12 mouse cellular contexts compared by ENCODE assay signal in genomic region chr12:86786149-86787019, GRCm38 (mm10). TPM values are rescaled to one million over a fixed set of nuclear protein-coding genes. Genes with fewer than 3 reads are reported as not detected.
A peak's percentile ranks its signal among the peaks of the same experiment; 100 is the strongest.
DNase-seq lines count a peak whose midpoint lies in the region; ATAC-seq and TF ChIP-seq lines count a peak whose summit lies in the region.
"Had no signal": no experiment of that assay in that cellular context is flagged by ENCODE, and none has a peak within 500 bp of the region (broad histone marks: within the 10 kb centered on the region; RNA-seq: fewer than 3 reads in every experiment).

No protein-coding gene starts in this region.

- H3K9me3 ChIP-seq in heart, embryonic 16.5 days (replicated peaks; ENCODE audit: control insufficient read depth, low read length), result no peaks in the 10 kb centered on the region
- no peaks in the 10 kb centered on the region for H3K9me3 ChIP-seq in limb, embryonic 14.5 days (ENCODE audit: control insufficient read depth, low read length)
- H3K9me3 ChIP-seq in intestine, embryonic 16.5 days (ENCODE audit: control insufficient read depth, low read length), result no peaks in the 10 kb centered on the region
- H3K9me3 ChIP-seq: G1E; kidney, embryonic 15.5 days; liver, embryonic 15.5 days; stomach, embryonic 15.5 days had no signal

- H3K9ac ChIP-seq in heart, embryonic 16.5 days (ENCODE audit: low read length), result no peak overlapping the region
- H3K9ac ChIP-seq in limb, embryonic 14.5 days (ENCODE audit: low read depth, low read length, severe bottlenecking), result no peak overlapping the region
- no peak overlapping the region for H3K9ac ChIP-seq in intestine, embryonic 16.5 days (ENCODE audit: low read depth, low read length)
- H3K9ac ChIP-seq: kidney, embryonic 15.5 days; liver, embryonic 15.5 days; stomach, embryonic 15.5 days had no signal

- peak overlapping the region; percentile 51 for H3K27ac ChIP-seq in heart, embryonic 16.5 days (ENCODE audit: low read length)
- H3K27ac ChIP-seq in embryonic fibroblast, embryonic 13.5 days (ENCODE audit: insufficient read depth, low read length), result peak overlapping the region; percentile 79
- 0 out of 2 replicates have a peak overlapping the region, but pooled peaks have one; percentile 15 for H3K27ac ChIP-seq in limb, embryonic 14.5 days (replicated peaks; ENCODE audit: low read depth, low read length)
- no peak overlapping the region for H3K27ac ChIP-seq in intestine, embryonic 16.5 days (ENCODE audit: low read length)
- H3K27ac ChIP-seq: kidney, embryonic 15.5 days; liver, embryonic 15.5 days; stomach, embryonic 15.5 days had no signal

- H3K27me3 ChIP-seq in heart, embryonic 16.5 days (ENCODE audit: control insufficient read depth, insufficient read depth, low read length), result no peaks in the 10 kb centered on the region
- no peaks in the 10 kb centered on the region for H3K27me3 ChIP-seq in limb, embryonic 14.5 days (ENCODE audit: control insufficient read depth, insufficient read depth, low read length)
- no peaks in the 10 kb centered on the region for H3K27me3 ChIP-seq in intestine, embryonic 16.5 days (replicated peaks; ENCODE audit: control insufficient read depth, insufficient read depth, low read length)
- H3K27me3 ChIP-seq: kidney, embryonic 15.5 days; stomach, embryonic 15.5 days had no signal

- no peak overlapping the region for H3K4me2 ChIP-seq in heart, embryonic 16.5 days (ENCODE audit: low read depth, low read length)
- H3K4me2 ChIP-seq in limb, embryonic 14.5 days (replicated peaks; ENCODE audit: low read depth, low read length, severe bottlenecking), result no peak overlapping the region
- no peak overlapping the region for H3K4me2 ChIP-seq in intestine, embryonic 16.5 days (ENCODE audit: low read depth, low read length)
- H3K4me2 ChIP-seq: kidney, embryonic 15.5 days; liver, embryonic 15.5 days; stomach, embryonic 15.5 days had no signal

- no peak for TF ChIP-seq CTCF in embryonic fibroblast, embryonic 13.5 days (IDR thresholded peaks at IDR 0.05; ENCODE audit: borderline replicate concordance, insufficient read depth, low read length)

- no peak overlapping the region for H3K4me3 ChIP-seq in heart, embryonic 16.5 days (ENCODE audit: low read length)
- no peak overlapping the region for H3K4me3 ChIP-seq in embryonic fibroblast, embryonic 13.5 days (ENCODE audit: insufficient read depth, low read length)
- H3K4me3 ChIP-seq in limb, embryonic 14.5 days (replicated peaks; ENCODE audit: low read length), result no peak overlapping the region
- no peak overlapping the region for H3K4me3 ChIP-seq in intestine, embryonic 16.5 days (ENCODE audit: low read length)
- H3K4me3 ChIP-seq: kidney, embryonic 15.5 days; liver, embryonic 15.5 days; stomach, embryonic 15.5 days had no signal

- no peak for TF ChIP-seq POLR2A in embryonic fibroblast, embryonic 13.5 days (IDR thresholded peaks at IDR 0.05; ENCODE audit: low read depth, low read length)
- TF ChIP-seq POLR2A in limb, embryonic 14.5 days (IDR thresholded peaks at IDR 0.05; ENCODE audit: borderline replicate concordance, extremely low read depth, insufficient read depth, insufficient read length), result no peak

- 37% methylated on average over 12 of the region's 12 CpGs for WGBS in heart, embryonic 16.5 days
- WGBS in limb, embryonic 14.5 days, result 46% methylated on average over 12 of the region's 12 CpGs
- WGBS in intestine, embryonic 16.5 days, result 62% methylated on average over 12 of the region's 12 CpGs

- ATAC-seq in heart, embryonic 16.5 days (replicated peaks; ENCODE audit: extremely low read depth, insufficient read depth, low FRiP score), result peak; percentile 40; the same call in 1 of the 2 replicates
- ATAC-seq in limb, embryonic 14.5 days (ENCODE audit: low FRiP score, low read depth), result peak; percentile 25; the same call in 1 of the 2 replicates
- ATAC-seq in intestine, embryonic 16.5 days, result no peak

- no peak for DNase-seq in heart, adult 8-10 months (ENCODE audit: low spot score)
- peak; percentile 59 for DNase-seq in brain, adult 2 months (ENCODE audit: low read depth, low spot score)
- DNase-seq in limb, embryonic 14.5 days (ENCODE audit: low spot score), result no peak
- DNase-seq in gastrocnemius, postnatal 25 days, result no peak
- no peak for DNase-seq in urinary bladder, adult 18-20 months (ENCODE audit: low spot score in 2 of 2)

- peaks cover 36% of the 10 kb centered on the region for H3K4me1 ChIP-seq in heart, embryonic 16.5 days (ENCODE audit: control insufficient read depth, insufficient read depth, low read length)
- H3K4me1 ChIP-seq in embryonic fibroblast, embryonic 13.5 days (ENCODE audit: control insufficient read depth, insufficient read depth, low read length), result peaks cover 19% of the 10 kb centered on the region
- peaks cover 11% of the 10 kb centered on the region; the same call in 1 of the 2 replicates for H3K4me1 ChIP-seq in limb, embryonic 14.5 days (ENCODE audit: control insufficient read depth, insufficient read depth, low read length)
- H3K4me1 ChIP-seq in intestine, embryonic 16.5 days (ENCODE audit: control insufficient read depth, insufficient read depth, low read length), result peaks cover 6% of the 10 kb centered on the region; the same call in 1 of the 2 replicates

- no peaks in the 10 kb centered on the region for H3K36me3 ChIP-seq in heart, embryonic 16.5 days (ENCODE audit: control insufficient read depth, insufficient read depth)
- no peaks in the 10 kb centered on the region for H3K36me3 ChIP-seq in limb, embryonic 14.5 days (ENCODE audit: control insufficient read depth, insufficient read depth, low read length)
- H3K36me3 ChIP-seq in intestine, embryonic 16.5 days (ENCODE audit: control insufficient read depth, insufficient read depth, low read length), result no peaks in the 10 kb centered on the region
- H3K36me3 ChIP-seq: G1E; kidney, embryonic 15.5 days; liver, embryonic 15.5 days; stomach, embryonic 15.5 days had no signal

RNA-seq across cellular contexts. Expression of gene Lrrc74a, which starts 52.2 kb away (rescaled TPM):
- polyA plus RNA-seq in heart, embryonic 16.5 days (2015; fragmentation: Nextera tagmentation; extraction: Ambion mirVana), result not detected in 2 replicates
- not detected for total RNA-seq in heart, adult 8-10 months (2022)
- polyA plus RNA-seq in embryonic fibroblast, embryonic 13.5 days (2011; ENCODE audit: insufficient read length, low read depth, missing spikeins), result not detected in 2 replicates
- not detected in 2 replicates for polyA plus RNA-seq in limb, embryonic 14.5 days (2012; rRNA removed)
- not detected in 2 replicates for polyA plus RNA-seq in limb, embryonic 14.5 days (2014; fragmentation: Nextera tagmentation; extraction: Ambion mirVana)
- not detected in 2 replicates for polyA plus RNA-seq in intestine, embryonic 16.5 days (2015; fragmentation: Nextera tagmentation; extraction: Ambion mirVana)
- total RNA-seq in gastrocnemius, postnatal 25 days (2021), result not detected
- polyA plus RNA-seq: G1E; kidney, embryonic 15.5 days; liver, embryonic 15.5 days; stomach, embryonic 15.5 days had no signal
